Mouse (Mus musculus) c-Kit-positive CD71-negative TER-119-negative erythroid progenitor cells, embryonic 14.5 days (primary cell): ENCODE results near the gene Rdh1.
"Not testable (repeated sequence)": the region's sequence is repeated elsewhere in the genome, so short reads cannot be mapped to it uniquely, and the experiment has no call there.

ENCODE experiments used
- DNase-seq: peaks from one replicate; pipeline ENCODE4 v3.0.0-alpha.2; 2013; ENCODE audit warnings: low read depth

Rdh1 gene

DNA sequence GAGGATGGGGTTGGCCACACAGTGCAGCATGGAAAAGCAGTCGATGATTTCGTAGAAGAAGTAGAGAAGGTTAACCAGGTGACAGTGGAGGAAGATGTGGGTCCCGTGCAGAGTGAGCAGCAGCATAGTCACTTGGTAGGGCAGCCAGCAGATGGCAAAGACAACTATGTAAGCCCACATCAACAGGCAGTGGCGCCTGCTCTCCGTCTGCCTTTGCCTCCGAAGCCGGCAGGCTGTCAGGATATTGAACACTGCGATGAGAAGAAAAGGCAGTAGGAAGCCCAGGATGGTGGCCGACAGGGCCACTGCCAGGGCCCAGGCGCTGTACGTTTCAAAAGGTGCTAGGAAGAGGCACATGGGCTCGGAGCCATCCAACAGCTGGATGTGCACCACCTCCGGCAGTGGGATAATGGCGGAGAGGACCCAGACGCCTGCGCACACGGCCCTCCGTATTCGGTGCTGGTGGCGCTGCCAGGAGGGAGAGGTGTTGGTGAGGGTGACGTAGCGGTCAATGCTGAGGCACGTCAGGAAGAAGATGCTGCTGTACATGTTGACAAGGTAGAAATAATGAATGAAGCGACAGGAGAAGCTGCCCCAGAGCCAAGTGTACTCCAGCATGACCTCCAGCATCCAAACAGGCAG lies 9.3 kb upstream of the Rdh1 start:
- DNase-seq, result no peak

DNA sequence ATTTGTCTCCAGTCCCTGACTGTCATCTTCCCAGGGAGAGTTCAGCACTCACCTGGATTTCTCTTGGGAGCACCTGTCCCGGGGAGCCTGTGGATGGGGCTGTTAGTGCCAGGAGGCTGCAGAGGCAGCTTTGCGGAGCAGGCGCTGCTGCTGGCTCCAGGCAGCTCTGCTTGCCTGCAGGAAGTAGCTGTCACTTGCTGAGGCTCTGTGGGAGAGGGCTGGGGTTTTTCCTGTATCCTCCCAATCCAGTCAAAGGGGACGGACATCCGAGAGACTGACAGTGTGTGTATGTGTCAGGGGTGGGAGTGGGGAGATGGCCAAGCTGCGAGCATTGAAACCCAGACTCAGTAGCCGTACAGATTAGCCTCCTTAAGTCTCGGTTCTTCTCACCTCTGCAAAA lies 8.0 kb upstream of the Rdh1 start, which contains the start of gene Gpr182:
TSS of gene Gpr182 (minus strand) at position 185 of the 400 bp plus-strand sequence.
- DNase-seq, result no peak

DNA sequence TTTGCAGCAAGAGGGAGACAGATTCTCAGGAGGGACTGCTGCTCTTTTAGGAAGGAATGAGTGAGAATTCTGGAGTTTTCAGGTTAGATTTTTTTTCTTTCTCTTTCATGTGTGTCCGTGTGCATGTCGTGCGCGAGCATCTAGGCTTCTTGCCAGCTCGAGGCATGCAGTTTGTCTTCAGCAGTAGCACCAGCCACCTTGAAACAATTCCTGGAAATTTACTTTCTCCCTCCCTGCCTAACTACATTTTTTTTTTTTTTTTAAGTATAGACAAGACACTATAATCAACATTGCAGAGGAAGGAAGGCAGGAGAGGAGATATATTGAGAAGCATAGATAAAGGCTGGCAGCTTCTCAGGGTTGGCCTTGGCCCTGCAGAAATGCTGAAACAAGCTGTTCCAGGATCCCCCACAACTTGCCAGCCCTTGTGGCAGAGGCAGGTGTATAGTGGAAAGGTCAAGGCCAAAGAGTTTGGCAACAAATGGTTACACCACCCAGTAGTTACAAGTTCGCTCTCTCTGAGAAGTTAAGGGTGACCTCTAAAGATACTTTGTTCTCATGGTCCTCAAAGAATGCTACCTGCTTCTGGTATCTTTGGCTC lies 4.9 kb upstream of the Rdh1 start:
- DNase-seq, result no peak

DNA sequence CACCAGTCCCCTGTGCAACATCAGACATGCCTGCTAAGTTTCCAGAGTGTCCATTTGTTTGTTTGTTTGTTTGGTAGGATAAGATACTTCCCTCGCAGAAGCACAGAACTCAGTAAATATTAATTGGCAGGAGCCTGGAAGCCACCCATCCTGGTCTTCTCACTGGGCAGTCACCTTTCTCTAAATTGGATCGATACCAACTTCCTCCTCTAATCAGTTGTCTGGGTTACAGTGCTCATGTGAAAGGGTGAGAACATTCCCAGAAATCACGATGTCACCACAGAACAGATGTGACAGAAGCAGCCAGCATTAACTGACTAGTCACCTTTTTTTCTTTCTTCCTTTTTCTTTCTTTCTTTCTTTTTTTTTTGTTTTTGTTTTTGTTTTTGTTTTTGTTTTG lies 4.3 kb upstream of the Rdh1 start:
- DNase-seq, result no peak

DNA sequence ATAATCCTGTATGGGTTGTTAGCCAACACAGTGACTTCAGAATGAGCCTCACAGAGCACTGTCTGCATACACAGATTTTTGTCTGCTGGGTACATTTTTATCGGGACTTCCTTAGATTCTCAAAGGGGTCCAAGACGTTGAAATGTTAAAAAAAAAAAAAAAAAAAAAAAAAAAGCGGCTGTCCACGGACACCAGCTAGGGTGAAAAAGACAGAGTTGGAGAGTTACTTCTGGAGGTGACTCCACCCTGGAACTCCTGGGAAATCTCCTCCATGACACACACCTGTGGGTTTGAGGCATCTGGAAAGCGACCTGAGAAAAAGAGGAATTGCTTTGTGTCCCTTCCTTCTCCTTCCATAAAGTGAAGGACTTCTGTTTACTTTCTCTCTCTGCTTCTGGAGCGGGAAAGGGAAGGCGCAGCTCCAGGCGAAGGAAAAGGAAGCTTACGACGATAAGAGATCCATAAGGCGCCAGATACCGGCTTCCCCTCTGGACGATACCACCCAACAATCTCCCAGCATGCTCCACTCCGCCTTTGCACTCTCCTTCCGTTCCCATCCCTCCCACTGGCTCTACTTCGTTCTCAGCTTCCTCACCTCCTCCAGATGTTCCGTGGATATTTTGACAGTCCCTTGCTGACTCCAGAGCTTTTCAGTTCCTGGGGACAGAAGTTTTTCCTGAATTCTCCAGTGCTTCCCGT lies 3.6 kb upstream of the Rdh1 start:
- DNase-seq, result no peak

DNA sequence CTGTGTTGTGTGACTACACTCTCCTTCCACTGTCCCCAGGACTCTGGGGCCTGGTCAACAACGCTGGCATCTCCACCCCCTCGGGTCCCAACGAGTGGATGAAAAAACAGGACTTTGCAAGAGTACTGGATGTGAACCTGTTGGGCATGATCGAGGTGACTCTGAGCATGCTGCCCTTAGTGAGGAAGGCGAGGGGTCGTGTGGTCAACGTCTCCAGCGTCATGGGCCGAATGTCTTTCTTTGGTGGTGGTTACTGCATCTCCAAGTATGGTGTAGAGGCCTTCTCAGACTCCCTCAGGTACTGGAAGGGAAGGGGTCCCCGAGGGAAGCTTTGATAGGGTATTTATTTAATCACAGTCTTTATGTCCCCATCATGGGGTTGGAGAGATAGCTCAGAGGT lies 3.4 kb downstream of the Rdh1 start:
- not testable (repeated sequence) for DNase-seq

DNA sequence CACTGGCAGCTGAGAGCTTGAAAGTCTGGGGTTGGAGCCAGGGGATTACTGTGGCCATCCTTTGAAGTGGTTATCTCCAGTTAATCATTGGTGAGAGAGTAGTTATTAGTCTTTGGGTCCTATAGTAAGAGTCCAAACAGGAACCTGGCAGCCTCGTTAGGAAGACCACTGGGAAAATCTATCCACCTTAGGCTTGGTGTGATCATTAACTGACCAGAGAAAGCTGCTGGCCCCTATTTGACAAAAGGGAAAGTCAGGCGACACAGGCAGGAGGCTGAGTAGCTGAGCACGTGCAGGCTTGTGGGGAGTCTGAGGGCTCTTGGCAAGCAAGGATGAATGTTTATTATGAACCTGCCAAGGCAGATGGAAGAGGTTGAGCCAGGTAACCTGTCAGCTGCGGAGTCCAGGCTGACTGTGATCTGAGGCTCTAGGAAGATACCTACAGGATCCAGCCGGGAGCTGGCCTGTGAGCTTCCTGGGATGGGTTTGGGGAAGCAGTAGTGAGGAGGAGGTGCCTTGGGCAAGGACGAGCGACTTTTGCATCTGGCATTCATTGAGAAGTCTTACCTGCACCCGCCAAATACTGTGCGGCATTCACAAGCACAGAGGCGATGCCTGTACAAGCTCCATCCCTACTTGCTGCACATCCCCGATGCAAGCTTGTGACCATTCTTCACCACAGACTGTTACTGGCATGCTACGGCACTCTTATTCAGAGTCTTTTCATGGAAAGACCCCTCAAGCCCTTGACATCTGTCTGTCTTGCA lies 4.6 kb downstream of the Rdh1 start:
- DNase-seq, result no peak

DNA sequence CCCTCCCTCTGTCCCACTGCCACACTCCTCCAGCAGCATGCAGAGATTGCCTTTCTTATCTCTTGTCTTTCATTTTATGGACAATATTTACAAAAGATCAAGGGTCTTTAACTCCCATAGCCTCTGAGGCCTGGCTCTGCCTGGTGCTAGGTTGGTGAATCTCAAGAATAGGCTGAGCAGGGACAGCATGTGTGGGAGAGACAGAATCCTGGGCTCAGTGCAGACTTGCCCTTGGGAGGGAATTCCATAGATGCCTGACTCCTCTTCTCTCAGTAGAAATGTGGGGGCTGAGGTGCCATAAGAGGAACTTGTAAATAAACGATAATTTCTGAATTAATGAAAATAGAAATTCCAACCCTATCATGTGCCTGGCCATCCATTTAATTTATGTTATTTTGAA lies 7.0 kb downstream of the Rdh1 start:
- no peak for DNase-seq

DNA sequence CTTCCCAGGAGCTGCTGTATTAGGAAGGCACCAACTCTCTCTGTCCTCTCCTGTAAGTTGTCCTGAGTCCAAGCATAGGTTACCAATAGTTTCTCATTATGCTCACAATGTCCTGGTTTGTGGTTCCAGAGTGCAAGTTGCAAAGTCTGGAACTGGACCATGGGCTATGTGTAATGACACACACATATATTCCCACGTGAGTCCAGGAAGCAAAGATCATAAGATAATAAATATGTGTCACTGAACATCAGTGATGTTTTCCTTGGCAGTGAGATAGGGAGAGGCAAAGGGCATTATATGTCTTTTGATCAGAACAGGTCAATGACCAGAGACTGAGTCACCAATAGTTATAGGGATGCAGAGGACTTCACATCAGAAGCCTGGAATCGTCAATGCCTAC lies 16.5 kb downstream of the Rdh1 start, which contains the start of gene Rdh9:
TSS of gene Rdh9 (plus strand) at position 376 of the 400 bp plus-strand sequence.
- DNase-seq, result no peak

DNA sequence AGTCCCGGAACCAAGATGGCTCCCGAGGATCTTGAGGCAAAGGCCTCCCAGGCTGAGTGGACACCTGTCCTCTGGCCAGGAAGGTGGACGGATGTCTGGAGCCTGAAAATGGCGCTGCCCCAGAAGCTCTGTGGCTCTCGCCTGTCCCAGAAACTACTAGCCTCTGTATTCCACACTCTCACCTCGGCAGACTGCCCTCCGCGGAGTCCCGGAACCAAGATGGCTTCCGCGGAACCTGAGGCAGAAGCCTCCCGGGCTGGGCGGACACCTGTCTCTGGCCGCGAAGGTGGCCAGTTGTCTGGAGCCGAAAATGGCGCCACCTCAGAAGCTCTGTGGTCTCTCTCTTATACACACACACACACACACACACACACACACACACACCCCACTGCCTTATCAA lies 22.8 kb downstream of the Rdh1 start:
- DNase-seq, result not testable (repeated sequence)

DNA sequence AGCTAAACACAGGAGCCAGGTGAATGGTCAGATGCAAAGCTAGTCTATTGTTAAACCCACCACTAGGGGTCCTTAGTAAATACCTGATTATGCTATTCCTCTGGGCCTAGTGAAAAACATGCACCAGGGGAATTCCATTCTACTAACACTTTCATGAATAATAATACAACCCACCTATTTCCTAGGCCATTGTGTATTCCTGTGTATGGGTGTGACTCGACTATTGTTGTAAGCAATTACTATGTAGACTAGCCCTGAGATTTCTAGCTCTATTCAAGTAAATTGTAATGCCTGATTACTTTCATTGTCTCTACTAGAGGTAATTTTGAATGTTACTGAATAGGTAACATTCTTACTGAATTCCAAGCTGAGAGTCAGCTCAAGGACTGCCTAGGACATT lies 25.9 kb downstream of the Rdh1 start:
- DNase-seq, result not testable (repeated sequence)

DNA sequence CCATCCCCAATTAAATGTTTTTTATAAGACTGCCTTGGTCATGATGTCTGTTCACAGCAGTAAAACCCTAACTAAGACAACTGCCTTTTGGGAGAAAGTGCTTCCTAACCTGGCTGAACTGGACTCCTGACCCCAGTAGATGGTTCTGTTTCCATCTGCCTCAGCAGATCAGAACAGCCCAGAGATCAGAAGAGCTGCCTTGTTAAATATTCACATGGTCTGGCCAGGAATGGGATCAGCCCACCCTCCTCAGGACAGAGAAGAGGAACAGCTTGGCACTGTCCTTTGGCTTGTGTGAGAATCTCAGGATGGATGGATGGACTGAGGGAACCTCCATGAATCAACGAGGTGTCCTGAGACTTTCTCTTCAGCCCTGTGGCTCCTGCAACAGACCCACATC lies 39.8 kb downstream of the Rdh1 start:
- DNase-seq, result no peak

DNA sequence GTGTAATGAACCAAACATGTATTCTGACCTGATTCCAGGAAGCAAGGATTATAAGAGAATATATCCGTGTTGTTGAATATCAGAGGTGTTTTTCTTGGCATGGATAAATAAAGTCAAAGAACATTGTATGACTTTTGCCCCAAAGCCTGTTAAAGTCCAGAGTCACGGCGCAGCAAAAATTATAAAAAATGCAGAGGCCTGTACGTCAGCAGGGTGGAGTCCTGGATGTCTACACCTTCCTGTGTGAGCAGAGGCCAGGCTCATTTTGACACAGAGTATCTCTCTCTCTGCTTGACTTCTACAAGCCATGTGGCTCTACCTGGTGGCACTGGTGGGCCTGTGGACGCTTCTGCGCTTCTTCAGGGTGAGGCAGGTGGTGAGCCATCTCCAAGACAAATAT lies 41.4 kb downstream of the Rdh1 start, which contains the start of gene Rdh16:
TSS of gene Rdh16 (plus strand) at position 262 of the 400 bp plus-strand sequence.
- DNase-seq, result no peak

DNA sequence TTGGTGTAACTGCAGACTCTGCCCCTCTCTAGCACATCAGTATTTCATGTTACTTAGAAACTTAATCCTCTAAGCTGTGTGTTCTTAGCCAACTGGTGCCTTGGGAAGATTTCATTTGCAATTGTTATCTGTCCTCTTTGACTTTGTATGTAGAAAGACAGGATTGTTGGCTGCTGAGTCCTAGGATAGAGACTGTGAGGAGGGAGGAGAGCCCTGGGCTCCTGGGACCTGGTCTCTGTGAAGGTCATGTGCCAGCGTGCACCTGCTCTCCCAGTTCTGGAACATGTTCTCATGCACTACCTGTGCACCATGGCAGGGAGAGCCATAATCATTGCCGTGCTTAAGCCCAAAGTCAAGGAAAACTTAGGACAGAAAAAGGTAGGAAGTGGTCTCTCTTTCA lies 42.1 kb downstream of the Rdh1 start:
- no peak for DNase-seq

DNA sequence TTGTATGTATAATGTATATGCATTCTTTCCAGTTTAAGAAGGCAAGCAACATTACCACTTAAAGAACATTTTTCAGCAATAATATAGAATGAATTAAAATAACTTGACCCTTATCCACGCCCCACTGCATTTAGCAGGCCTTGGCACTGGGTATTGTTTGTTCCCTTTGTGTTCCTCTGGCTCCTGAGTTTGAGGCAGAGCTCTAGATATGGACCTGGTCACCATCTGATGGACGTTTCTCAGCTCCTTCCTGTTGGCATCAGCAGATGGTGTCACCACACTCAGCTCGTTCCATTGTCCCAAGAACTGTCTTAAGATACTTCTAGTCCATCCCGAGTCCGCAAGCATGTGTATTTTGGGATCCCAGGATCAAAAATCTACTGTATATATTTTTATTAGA lies 42.7 kb downstream of the Rdh1 start:
- no peak for DNase-seq

DNA sequence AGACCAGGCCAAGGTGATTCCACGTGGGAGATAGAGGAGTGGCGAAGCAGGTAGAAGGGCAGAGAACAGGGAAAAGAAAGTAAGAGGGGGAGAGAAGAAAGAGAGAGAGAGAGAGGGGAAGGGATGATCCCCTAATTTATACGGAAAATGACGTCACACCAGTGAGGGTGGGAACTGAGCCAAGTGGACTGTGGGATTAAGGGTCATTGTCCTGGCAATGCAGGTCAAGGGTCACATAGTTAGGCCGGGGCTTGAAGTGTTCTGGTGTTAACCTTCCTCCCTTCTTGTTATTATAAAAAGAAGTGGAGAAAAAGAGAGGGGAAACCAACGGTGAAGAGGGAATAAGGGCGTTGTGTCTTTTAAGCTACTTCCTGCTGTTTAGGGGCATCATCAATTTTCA lies 44.9 kb downstream of the Rdh1 start:
- DNase-seq, result no peak

DNA sequence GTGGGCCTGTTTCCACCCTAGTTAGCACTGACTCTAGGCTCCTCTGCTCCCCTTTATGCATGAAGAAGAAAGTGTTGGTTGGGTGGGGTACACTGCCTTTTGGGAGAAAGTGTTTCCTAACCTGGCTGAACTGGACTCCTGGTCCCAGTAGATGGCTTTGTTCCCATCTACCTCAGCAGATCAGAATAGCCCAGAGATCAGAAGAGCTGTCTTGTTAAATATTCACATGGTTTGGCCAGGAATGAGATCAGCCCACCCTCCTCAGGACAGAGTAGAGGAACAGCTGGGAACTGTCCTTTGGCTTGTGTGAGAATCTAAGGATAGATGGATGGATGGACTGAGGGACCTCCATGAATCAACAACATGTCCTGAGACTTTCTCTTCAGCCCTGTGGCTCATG lies 56.4 kb downstream of the Rdh1 start:
- DNase-seq, result no peak

DNA sequence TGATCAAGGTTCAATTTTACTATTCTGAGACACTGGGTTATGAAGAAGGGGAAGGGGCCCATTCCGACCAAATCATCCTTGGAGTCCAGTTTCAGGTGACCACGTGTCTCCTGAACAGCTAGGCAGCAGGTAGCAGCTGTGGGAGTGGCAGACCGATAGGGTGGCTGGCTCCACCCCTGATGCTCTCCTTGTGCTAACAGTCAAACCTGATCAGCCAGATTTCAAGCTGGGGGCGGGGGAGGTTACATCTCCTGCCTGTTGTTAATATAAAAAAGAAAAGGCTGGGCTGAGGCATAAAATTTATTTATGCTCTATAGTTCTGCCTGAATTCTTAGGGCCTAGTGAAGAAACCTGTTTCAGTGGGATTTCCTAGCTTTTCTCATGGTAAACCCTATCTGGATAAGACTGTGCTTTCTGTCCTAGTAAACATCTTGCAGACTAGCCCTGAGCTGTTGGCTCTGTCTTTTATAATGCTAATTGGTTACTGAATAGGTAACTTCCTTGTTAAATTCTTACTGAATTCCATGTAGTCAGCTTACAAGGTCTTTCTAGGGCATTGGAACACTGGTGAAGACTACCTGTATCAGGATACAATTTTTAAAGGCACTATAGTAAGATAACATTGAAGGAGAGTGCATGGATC lies 57.9 kb downstream of the Rdh1 start:
- not testable (repeated sequence) for DNase-seq
